Mouse (Mus musculus) liver, postnatal 0 days (tissue): ENCODE measurements around the gene Sfxn2. TPM values are rescaled to one million over a fixed set of nuclear protein-coding genes. Genes with fewer than 3 reads are reported as not detected.

Source experiments
- ATAC-seq: fragments of 200-750 bp; cut with Nextera tagmentation; 2 replicates; pipeline ENCODE4 v1.8.0; 2017; ENCODE audit warnings: mild to moderate bottlenecking, moderate library complexity
- DNase-seq: peaks from one replicate; pipeline ENCODE4 v3.0.0-alpha.2; 2016
- H3K27ac ChIP-seq: fragments of 300-500 bp; sonication (generic); 2 replicates; pipeline ENCODE4 v1.5.1; 2014; ENCODE audit warnings: antibody characterized with exemption, moderate library complexity, mild to moderate bottlenecking, low read depth
- H3K27me3 ChIP-seq: fragments of 300-500 bp; sonication (generic); 2 replicates; pipeline ENCODE4 v1.6.1; 2014; ENCODE audit warnings: low read length, control low read depth, mixed read lengths; ENCODE audit not compliant: insufficient read depth
- H3K36me3 ChIP-seq: fragments of 300-500 bp; sonication (generic); replicated peaks from 2 replicates; pipeline ENCODE4 v1.6.1; 2014; ENCODE audit warnings: mild to moderate bottlenecking, control low read depth, low read length, moderate library complexity, mixed read lengths; ENCODE audit not compliant: insufficient read depth
- H3K4me1 ChIP-seq: fragments of 300-500 bp; sonication (generic); 2 replicates; pipeline ENCODE4 v1.6.1; 2014; ENCODE audit warnings: antibody characterized with exemption, mild to moderate bottlenecking, control low read depth; ENCODE audit not compliant: insufficient read depth
- H3K4me2 ChIP-seq: fragments of 300-500 bp; sonication (generic); 2 replicates; pipeline ENCODE4 v1.6.1; 2014; ENCODE audit warnings: low read depth, mild to moderate bottlenecking, low read length, moderate library complexity, mixed read lengths
- H3K4me3 ChIP-seq: fragments of 300-500 bp; sonication (generic); 2 replicates; pipeline ENCODE4 v1.5.1; 2014; ENCODE audit warnings: low read depth, low read length
- H3K9ac ChIP-seq: fragments of 300-500 bp; sonication (generic); replicated peaks from 2 replicates; pipeline ENCODE4 v1.6.1; 2014; ENCODE audit warnings: mild to moderate bottlenecking, moderate library complexity
- H3K9me3 ChIP-seq: fragments of 300-500 bp; sonication (generic); 2 replicates; pipeline ENCODE4 v1.6.1; 2016; ENCODE audit warnings: mild to moderate bottlenecking, control low read depth, low read length, mixed read lengths
- CTCF ChIP-seq: sonication (generic); IDR thresholded peaks from 2 replicates; pipeline ENCODE4 v1.5.1; 2016; ENCODE audit warnings: antibody characterized with exemption, low read depth
- EP300 ChIP-seq: IDR thresholded peaks from 2 replicates; pipeline ENCODE4 v1.6.1; 2016; ENCODE audit warnings: antibody characterized with exemption, low read depth, mild to moderate bottlenecking
- WGBS: fragments of 180-500 bp; shearing (Covaris S2); extraction: QIAGEN DNeasy Blood & Tissue Kit; methylation state at CpG from one replicate; pipeline ENCODE4 v1.1.7; 2014; ENCODE audit not compliant: insufficient replicate concordance; 5-methylcytosine and 5-hydroxymethylcytosine counted together
- polyA plus RNA-seq: library from polyadenylated mRNA; unstranded; fragments of >200 nt; fragmentation: Nextera tagmentation; extraction: Ambion mirVana; gene quantifications from 2 replicates; pipeline ENCODE4 v1.2.1, GENCODE M21; 2015

Sfxn2 gene
- polyA plus RNA-seq, 1 experiment from 2014 or later: 63.4 TPM

DNA sequence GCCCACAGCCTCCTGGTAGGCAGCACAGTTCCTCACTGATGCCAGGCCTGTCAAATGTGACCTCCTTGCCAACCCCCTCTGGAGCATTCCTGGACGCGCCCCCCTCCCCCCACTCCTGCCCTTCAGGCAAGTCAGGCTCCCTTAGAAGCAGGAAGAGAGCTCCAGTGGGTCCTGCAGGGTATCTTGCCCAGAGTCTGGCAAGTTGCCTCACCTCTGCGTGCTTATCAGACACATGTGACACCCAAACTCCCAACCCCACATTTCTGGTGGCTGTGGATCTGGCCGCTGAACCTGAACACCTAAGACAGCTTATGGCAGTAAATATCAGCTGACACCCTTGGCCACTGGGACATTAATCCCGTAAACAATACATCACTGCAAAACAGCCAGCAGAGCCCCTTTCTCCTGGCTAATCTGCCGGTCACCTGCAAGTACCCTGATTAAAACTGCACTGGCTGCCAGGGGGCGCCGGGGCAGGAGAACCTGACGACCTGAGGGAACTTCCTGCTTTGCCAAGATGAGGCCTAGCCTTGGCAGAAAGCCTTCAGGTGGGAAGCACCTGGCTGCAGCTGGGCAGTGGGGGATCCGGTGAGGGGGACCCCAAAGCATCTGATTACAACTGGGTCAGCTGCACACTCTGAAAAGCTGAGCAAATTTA is 41.0 kb upstream of the Sfxn2 start:
- Histone ChIP-seq H3K4me3 (no peak overlapping the region), H3K36me3 (no peaks in the 10 kb centered on the region), H3K4me1 (peaks cover 46% of the 10 kb centered on the region), H3K9ac (no peak overlapping the region), H3K4me2 (peak overlapping the region; percentile 38; the same call in 1 of the 2 replicates), H3K27me3 (no peaks in the 10 kb centered on the region), H3K27ac (0 out of 2 replicates have a peak overlapping the region, but pooled peaks have one; percentile 12), H3K9me3 (no peaks in the 10 kb centered on the region)
- DNase-seq (peak; percentile 61), ATAC-seq (peak; percentile 58)
- TF ChIP-seq EP300: no peak
- peak; percentile 22; the same call in 1 of the 2 replicates for TF ChIP-seq CTCF
- WGBS: 25% methylated on average over 10 of the region's 10 CpGs

DNA sequence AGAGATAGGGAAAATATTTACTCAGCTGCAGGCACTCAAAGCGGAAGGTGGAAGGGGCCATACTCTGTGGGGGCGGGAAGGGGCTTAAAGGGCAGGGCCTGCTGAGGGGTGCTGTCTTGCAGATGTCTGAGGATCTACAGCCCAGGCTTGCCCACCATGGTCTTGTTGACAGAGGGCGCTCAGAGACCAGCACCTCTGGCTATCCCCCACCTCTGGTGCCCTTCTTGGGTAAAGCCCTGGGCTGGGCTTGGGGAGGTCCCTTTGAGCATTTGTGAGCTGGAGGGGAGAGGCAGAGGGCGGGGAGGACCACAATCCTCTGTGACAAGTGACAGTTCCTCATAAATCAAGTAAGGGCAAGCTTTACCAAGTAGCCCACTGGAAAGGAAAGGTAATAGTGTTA is 40.1 kb upstream of the Sfxn2 start:
- Histone ChIP-seq H3K27ac (no peak overlapping the region), H3K9me3 (no peaks in the 10 kb centered on the region), H3K36me3 (no peaks in the 10 kb centered on the region), H3K9ac (no peak overlapping the region; the same call in 1 of the 2 replicates), H3K4me2 (no peak overlapping the region), H3K27me3 (no peaks in the 10 kb centered on the region), H3K4me1 (peaks cover 46% of the 10 kb centered on the region), H3K4me3 (no peak overlapping the region)
- no peak for DNase-seq
- no peak for ATAC-seq
- WGBS: 61% methylated on average over 4 of the region's 4 CpGs
- no peak for TF ChIP-seq EP300

GRCm38 (mm10) chr19:46533525-46533924 is 39.6 kb upstream of the Sfxn2 start:
- H3K4me3 ChIP-seq: no peak overlapping the region
- no peaks in the 10 kb centered on the region for H3K27me3 ChIP-seq
- DNase-seq (no peak), ATAC-seq (no peak)
- no peak overlapping the region for H3K9ac ChIP-seq
- H3K27ac ChIP-seq: no peak overlapping the region
- no peak overlapping the region for H3K4me2 ChIP-seq
- TF ChIP-seq CTCF (no peak), EP300 (no peak)
- H3K36me3 ChIP-seq: no peaks in the 10 kb centered on the region
- no peaks in the 10 kb centered on the region for H3K9me3 ChIP-seq
- 83% methylated on average over 5 of the region's 5 CpGs for WGBS
- H3K4me1 ChIP-seq: peaks cover 44% of the 10 kb centered on the region

DNA sequence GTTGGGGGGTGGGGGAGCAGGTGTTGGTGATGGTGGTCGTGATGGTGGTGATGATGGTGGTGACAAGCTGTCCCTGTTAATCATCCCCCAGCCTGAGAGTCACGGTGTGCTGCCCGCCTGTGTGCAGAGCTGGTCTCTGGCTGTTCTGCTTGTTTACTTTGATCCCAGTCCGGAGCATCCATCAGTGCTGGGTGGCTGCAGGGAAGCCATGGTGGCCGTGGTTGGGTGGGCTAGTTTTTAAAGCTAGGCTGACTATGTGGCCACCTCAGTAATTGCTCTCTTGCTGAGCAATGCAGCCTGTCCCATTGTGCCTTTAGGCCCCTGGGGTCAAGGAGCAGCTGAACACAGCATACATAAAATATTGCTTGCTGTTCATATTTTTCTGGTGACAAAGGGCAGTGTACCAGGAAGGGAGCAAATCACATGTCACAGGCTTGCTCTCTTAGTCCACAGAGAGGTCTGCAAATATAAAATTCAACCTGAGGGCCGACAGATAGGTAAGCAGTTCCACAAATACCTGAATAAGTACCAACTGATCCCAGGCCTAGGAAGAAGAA is 38.5 kb upstream of the Sfxn2 start:
- Histone ChIP-seq H3K9ac (no peak overlapping the region), H3K4me1 (peaks cover 33% of the 10 kb centered on the region), H3K9me3 (no peaks in the 10 kb centered on the region), H3K4me3 (no peak overlapping the region), H3K27ac (no peak overlapping the region), H3K36me3 (no peaks in the 10 kb centered on the region), H3K27me3 (no peaks in the 10 kb centered on the region), H3K4me2 (no peak overlapping the region)
- WGBS: 51% methylated on average over 6 of the region's 6 CpGs
- DNase-seq (no peak), ATAC-seq (no peak)
- TF ChIP-seq CTCF (no peak), EP300 (no peak)

GRCm38 (mm10) chr19:46537357-46537756 is 35.8 kb upstream of the Sfxn2 start:
- no peaks in the 10 kb centered on the region for H3K27me3 ChIP-seq
- peaks cover 9% of the 10 kb centered on the region for H3K4me1 ChIP-seq
- DNase-seq (no peak), ATAC-seq (no peak)
- no peak overlapping the region for H3K27ac ChIP-seq
- no peak overlapping the region for H3K4me2 ChIP-seq
- 93% methylated on average over 9 of the region's 9 CpGs for WGBS
- TF ChIP-seq CTCF (no peak), EP300 (no peak)
- H3K9me3 ChIP-seq: no peaks in the 10 kb centered on the region
- H3K9ac ChIP-seq: no peak overlapping the region
- H3K4me3 ChIP-seq: no peak overlapping the region
- H3K36me3 ChIP-seq: no peaks in the 10 kb centered on the region; the same call in 1 of the 2 replicates

DNA sequence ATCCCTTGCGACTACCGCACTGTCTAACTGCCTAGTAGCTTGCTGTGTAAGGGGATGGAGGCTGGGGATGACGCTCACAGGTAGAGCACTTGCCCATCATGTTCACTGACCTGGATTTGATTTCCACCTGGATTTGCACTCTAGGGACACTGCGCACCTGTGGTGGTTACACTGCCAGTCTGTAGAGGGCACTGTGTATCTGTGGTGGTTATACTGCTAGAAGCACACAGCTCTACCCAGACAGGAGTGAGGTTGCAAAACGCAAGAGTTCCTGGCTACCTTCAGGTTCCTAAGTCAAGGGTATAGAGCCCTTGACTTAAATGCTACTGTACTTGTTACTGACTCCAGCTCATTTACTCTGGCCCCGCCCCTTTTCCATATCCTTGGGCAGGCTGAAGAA is 35.0 kb upstream of the Sfxn2 start:
- WGBS: 81% methylated on average over 6 of the region's 6 CpGs

More for the DNA sequence above, 35.0 kb upstream of the Sfxn2 start:
- no peaks in the 10 kb centered on the region for H3K27me3 ChIP-seq
- DNase-seq (no peak), ATAC-seq (peak; percentile 67)
- peaks cover 5% of the 10 kb centered on the region; the same call in 1 of the 2 replicates for H3K4me1 ChIP-seq
- H3K9me3 ChIP-seq: no peaks in the 10 kb centered on the region
- no peaks in the 10 kb centered on the region; the same call in 1 of the 2 replicates for H3K36me3 ChIP-seq
- no peak overlapping the region for H3K4me3 ChIP-seq
- H3K4me2 ChIP-seq: no peak overlapping the region
- no peak overlapping the region for H3K9ac ChIP-seq
- no peak overlapping the region for H3K27ac ChIP-seq
- TF ChIP-seq CTCF (peak; percentile 70), EP300 (no peak)
